Mouse (Mus musculus) bone marrow macrophage, adult 2 months (primary cell): Measurements from ENCODE around the gene Tnfrsf13c.

Experiments used
- CTCF ChIP-seq: IDR thresholded peaks from 2 replicates; pipeline ENCODE4 v1.5.1; 2012; ENCODE audit warnings: low read depth, mild to moderate bottlenecking, low read length, moderate library complexity
- POLR2A ChIP-seq: IDR thresholded peaks from 2 replicates; pipeline ENCODE4 v1.6.1; 2012; ENCODE audit warnings: mild to moderate bottlenecking, low read depth, low read length, borderline replicate concordance

GRCm38 (mm10) chr15:82206365-82207104, 17.6 kb downstream of the Tnfrsf13c start:
- TF ChIP-seq POLR2A: no peak
- TF ChIP-seq CTCF: no peak
